Mouse (Mus musculus) brain, adult 2 months (tissue): ENCODE measurements around the gene Lyrm7.
A peak's percentile ranks its signal among the peaks of the same experiment; 100 is the strongest.

Experiments used
- DNase-seq: peaks from one replicate; pipeline ENCODE4 v3.0.0; 2011; ENCODE audit warnings: low read depth, low spot score

Lyrm7 gene

DNA sequence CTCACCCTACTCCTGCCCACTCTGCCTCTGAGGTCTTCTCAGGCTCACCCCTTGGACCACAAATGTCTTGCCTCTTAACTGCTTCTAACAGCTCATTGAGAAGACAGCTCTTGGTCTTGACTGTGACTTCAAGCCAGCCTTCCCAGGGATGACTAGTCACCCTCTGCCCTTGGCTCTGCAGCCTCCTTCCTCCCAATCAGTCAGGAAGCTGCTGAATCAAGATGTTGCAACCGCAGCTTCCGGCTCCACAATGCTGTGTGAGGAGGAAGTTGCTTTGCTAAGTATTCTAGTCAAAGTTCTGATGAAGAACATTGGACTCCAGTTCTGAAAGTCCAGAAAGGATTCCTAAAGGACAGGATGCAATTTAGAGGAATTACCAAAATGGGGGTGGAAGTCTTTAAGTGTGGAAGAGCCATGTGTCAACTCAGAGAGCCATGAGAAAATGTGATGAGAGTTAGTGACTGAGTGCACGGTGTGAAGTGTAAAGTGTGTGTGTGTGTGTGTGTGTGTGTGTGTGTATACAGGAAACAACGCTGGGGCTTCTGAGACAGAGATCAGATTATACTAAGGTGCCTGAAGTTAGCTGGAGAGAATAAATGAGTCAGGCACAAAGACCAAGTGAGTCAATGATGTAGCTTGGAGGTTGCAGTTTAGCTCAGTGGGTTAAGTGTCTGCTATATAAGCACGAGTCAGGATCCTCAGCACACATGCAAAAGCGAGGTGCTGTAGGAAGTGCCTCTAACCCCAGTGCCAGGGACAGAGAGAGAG lies 58.7 kb downstream of the Lyrm7 start:
- DNase-seq, result peak; percentile 62

GRCm38 (mm10) chr11:54796551-54796950 lies 64.2 kb downstream of the Lyrm7 start:
- no peak for DNase-seq

- DNase-seq, result no peak
Measured at GRCm38 (mm10) chr11:54794678-54795077, 66.0 kb downstream of the Lyrm7 start.

DNA sequence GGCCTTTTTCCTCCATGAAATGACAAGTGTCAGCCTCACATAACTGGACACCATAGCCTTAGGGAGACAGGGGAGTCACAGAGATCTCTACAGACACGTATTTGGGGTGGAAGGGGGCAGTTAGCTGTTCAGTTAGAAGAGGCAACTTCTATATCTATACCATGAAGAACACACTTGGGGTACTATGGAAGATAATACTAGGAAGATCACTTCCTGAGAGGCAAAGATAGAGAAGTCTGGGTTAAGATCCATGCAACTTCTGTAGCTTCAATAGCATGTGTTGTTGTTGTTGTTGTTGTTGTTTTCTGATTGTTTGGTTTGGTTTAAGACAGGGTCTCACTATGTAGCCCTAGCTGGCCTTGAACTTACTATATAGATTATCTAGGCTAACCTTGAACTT lies 67.5 kb downstream of the Lyrm7 start:
- no peak for DNase-seq

GRCm38 (mm10) chr11:54791458-54791857 lies 69.3 kb downstream of the Lyrm7 start:
- no peak for DNase-seq

DNA sequence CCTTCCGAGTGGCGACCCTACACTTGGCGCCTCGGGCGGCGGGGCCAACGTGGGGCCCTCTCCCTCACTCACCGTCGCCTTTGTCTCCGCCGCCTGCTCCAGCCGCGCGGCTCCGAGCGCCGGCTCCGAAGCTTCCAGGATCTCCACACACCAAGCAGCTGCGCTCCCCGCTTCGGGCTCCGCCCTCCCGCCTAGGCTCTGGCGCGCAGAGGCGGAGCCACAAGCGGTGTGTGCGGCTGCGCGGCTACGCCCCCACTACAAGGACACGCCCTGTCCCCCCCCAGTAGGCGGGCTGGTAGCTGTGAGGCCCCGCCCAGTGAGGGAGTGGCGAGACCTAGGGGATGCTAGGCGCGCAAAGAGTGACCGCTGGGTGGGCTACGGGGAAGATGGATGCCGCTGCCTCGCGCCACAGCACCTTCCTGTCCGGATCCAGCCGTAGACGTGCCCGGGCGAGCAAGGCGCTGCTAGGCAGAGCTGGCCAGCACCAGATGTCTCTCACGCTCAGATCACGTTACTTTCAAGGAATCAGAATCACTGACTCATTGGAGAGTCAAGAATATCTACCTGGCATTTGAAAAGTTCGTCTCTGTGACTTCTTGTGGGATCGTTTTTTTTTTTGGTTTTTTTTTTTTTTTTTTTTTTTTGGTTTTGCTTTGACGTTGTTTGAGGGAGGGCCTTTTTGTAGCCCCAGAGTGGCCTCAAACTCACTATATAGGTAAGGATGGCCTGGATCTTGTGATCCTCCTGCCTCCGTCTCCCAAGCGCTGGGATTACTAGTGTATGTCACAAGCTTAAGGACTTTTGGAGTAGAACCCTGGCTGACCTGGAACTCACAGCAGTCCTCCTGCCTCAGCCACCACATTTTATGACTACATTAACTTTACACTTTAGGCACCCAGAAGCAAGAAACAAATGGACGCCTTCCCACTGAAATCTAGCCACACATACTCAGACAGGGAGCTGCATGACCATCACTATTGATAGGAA lies 72.9 kb downstream of the Lyrm7 start, which contains the start of gene Cdc42se2:
Cdc42se2 (minus strand) TSS at position 188 of the 987 bp plus-strand sequence.
- peak; percentile 99 for DNase-seq

DNA sequence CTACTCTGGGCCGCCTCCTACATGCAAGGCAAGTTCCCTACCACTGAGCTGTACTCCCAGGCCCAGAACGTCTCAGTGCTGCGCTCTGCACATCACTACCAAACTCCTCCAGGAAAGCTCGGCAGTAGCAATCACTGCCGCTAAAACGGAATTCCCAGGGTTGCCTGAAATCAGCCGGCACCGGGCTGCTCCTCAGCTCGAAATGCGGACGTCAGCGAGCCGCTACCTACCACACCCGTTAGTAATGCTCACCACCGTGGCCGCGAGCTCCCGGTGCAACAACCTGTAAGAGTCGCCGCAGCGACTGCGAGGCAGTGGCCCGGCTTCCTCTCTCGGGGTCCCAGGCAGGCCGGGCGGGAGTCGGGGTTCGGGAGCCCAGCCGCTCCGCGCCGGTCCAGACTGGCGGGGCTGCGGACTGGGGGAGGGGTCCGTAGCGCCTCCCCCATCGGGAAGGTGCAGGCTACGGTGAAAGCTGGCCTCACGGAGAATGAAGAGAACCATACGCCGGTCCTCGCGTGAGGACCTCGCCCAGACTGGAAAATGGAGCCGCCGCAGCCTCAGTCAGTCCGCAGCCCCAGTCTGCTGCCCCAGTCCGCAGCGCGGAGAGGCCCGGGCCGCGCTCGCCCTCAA lies 73.7 kb downstream of the Lyrm7 start:
- DNase-seq, result peak; percentile 75

- DNase-seq, result no peak
Measured at GRCm38 (mm10) chr11:54785566-54785965, 75.2 kb downstream of the Lyrm7 start.

DNA sequence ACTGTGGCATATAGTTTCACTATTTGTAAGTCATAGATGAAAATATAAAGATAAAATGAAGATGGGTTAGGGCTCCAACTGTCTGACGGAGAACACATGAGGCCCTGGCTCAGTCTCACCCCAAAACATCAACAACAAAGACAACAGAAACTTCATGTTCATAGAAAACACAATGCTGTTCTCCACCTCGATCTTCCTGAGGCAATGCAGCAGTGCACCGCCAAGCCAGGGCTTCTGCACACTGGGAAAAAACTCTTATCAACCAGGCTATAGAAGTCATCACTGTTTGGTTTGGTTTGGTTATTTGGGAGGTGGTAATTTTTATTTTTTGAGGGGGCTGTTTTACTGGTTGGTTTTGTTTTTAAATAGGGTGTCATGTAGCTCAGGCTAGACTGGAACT lies 76.3 kb downstream of the Lyrm7 start:
- no peak for DNase-seq

GRCm38 (mm10) chr11:54782253-54782652 lies 78.5 kb downstream of the Lyrm7 start:
- no peak for DNase-seq

DNA sequence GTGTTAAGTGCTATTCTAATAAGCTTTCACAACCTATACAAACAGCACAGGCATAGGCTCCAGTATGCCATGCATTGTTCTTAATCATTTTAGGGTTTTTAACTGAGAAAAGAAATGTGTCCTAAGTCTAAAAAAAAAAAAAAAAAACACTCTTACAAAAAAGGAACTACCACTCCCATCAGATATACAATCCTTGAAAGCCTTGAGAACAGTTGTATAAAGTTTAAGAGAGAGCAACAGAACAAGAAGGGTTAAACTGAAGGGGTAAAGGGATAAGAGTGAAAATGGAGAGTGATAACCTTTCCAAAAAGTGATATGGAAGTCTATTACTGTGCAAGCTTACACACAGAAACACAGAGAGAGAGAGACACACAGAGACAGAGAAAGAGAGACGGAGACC lies 80.8 kb downstream of the Lyrm7 start:
- no peak for DNase-seq

GRCm38 (mm10) chr11:54778131-54778844 lies 82.4 kb downstream of the Lyrm7 start:
- peak; percentile 63 for DNase-seq

DNA sequence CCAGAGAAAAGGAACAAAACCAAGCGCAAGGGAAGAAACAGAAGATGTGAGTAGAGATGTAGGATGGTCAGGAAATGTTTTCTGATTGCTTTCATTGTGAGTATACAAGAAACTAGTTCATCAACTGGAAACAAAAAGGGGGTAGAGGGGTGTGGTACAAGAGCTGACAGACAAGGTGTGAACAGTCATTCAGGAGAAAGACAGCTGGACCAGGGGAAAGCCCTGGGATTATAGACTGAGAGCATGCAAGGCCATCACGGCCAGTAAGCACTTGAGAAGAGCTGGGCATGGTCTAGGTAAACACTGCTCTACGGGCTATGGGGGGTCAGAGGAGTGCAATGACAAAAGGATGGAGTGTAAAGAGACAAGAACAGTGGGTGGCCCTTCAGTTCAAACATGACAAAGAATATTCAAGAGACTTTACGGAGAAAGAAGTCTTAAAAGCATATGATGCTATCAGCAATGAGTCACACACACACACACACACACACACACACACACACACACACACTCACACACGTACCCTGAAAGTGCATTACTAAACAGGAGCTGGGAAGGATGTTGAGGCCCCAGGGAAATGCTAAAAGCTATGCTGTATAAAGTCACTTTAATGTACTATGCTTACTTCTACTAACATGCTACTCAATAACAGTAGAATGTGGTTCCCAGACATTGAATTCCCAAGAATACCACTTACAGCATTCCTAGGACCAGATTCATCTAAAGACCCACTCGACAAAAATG lies 83.2 kb downstream of the Lyrm7 start:
- no peak for DNase-seq
